Mouse (Mus musculus) liver, embryonic 13.5 days (tissue): ENCODE measurements around the gene Mcam. TPM values are rescaled to one million over a fixed set of nuclear protein-coding genes. Genes with fewer than 3 reads are reported as not detected.
A peak's percentile ranks its signal among the peaks of the same experiment; 100 is the strongest.

Experiments
- ATAC-seq: fragments of 200-750 bp; cut with Nextera tagmentation; 2 replicates; pipeline ENCODE4 v1.8.0; 2017; ENCODE audit warnings: low read depth, mild to moderate bottlenecking, moderate number of reproducible peaks, moderate library complexity
- DNase-seq: peaks from one replicate; pipeline ENCODE4 v3.0.0; 2022
- H3K27ac ChIP-seq: fragments of 300-500 bp; sonication (generic); 2 replicates; pipeline ENCODE4 v1.5.1; 2015; ENCODE audit warnings: moderate library complexity, mild to moderate bottlenecking, inconsistent platforms
- H3K27me3 ChIP-seq: fragments of 300-500 bp; sonication (generic); 2 replicates; pipeline ENCODE4 v1.6.1; 2015; ENCODE audit warnings: mild to moderate bottlenecking, inconsistent platforms
- H3K36me3 ChIP-seq: fragments of 300-500 bp; sonication (generic); 2 replicates; pipeline ENCODE4 v1.6.1; 2015; ENCODE audit warnings: mild to moderate bottlenecking, inconsistent platforms
- H3K4me1 ChIP-seq: fragments of 300-500 bp; sonication (generic); replicated peaks from 2 replicates; pipeline ENCODE4 v1.6.1; 2015; ENCODE audit warnings: inconsistent platforms
- H3K4me2 ChIP-seq: fragments of 300-500 bp; sonication (generic); 2 replicates; pipeline ENCODE4 v1.6.1; 2015; ENCODE audit warnings: inconsistent platforms, mild to moderate bottlenecking, moderate library complexity
- H3K4me3 ChIP-seq: fragments of 300-500 bp; sonication (generic); replicated peaks from 2 replicates; pipeline ENCODE4 v1.5.1; 2015; ENCODE audit warnings: mild to moderate bottlenecking, inconsistent platforms
- H3K9ac ChIP-seq: fragments of 300-500 bp; sonication (generic); 2 replicates; pipeline ENCODE4 v1.6.1; 2015; ENCODE audit warnings: mild to moderate bottlenecking, inconsistent platforms
- H3K9me3 ChIP-seq: fragments of 300-500 bp; sonication (generic); replicated peaks from 2 replicates; pipeline ENCODE4 v1.6.1; 2016; ENCODE audit warnings: inconsistent platforms
- WGBS: fragments of 180-500 bp; shearing (Covaris S2); methylation state at CpG from one replicate; pipeline ENCODE4 v1.1.7; 2015; ENCODE audit not compliant: insufficient replicate concordance; 5-methylcytosine and 5-hydroxymethylcytosine counted together
- polyA plus RNA-seq: library from polyadenylated mRNA; unstranded; fragments of >200 nt; fragmentation: Nextera tagmentation; extraction: Ambion mirVana; gene quantifications from 2 replicates; pipeline ENCODE4 v1.2.1, GENCODE M21; 2015

The Mcam gene
- polyA plus RNA-seq, 1 experiment from 2014 or later, result 3.7 TPM

DNA sequence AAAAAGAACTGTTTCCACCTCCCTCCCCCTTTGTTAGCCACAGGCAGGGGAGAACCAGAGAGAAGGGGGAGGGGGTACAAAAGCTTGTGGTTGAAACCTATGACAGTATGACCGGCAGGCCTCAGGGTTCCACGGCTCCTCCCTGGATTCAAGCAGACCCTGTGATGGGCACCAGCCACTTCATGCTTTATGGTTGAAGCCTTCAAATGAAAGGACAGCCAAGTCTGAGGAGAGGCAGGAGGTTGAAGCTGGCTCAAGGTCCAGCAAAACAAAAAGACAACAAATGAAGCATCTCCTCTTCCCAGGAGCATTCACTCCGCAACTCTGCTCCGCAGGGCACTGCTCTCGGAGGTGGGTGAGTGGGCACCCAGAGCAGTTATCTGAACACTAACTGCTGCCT is 9.2 kb downstream of the Mcam start:
- no peak overlapping the region for H3K27ac ChIP-seq
- no peaks in the 10 kb centered on the region for H3K9me3 ChIP-seq
- H3K36me3 ChIP-seq, result peaks cover 45% of the 10 kb centered on the region
- no peak overlapping the region for H3K9ac ChIP-seq
- no peak for DNase-seq
- H3K4me1 ChIP-seq, result no peaks in the 10 kb centered on the region
- no peak overlapping the region for H3K4me3 ChIP-seq
- WGBS, result 86% methylated on average over 5 of the region's 5 CpGs
- ATAC-seq, result no peak
- H3K27me3 ChIP-seq, result peaks cover 4% of the 10 kb centered on the region; the same call in 1 of the 2 replicates
- H3K4me2 ChIP-seq, result no peak overlapping the region

DNA sequence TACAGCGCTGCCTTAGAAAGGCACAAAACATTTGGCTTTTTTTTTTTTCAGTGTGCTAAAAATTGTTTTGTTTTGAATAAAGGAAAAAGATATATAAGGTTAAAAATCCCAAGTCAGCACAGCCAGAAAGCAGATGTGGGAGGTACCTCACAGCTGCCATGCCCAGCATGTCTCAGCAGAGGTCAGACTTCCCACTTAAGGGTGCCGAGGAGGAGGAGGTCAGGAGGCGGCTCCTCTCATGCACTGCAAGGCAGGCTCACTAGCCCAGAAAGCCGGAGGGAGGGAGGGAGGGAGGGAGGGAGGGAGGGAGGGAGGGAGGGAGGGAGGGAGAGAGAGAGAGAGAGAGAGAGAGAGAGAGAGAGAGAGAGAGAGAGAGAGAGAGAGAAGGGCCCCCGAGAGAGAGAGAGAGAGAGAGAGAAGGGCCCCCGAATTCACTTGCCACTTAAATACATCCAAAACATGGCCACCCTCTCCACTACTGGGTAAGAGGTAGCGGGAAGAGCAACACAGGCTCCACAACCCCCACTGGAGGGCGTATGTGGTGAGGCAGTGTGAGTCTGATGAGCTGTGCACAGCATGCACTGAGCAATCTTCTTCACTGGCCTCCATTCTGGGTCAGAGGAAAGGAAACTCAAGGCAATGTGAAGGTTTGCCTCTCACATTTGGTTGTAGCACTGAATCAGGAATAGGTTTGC is 9.9 kb downstream of the Mcam start:
- peaks cover 49% of the 10 kb centered on the region for H3K36me3 ChIP-seq
- no peak for DNase-seq
- no peak for ATAC-seq
- no peak overlapping the region for H3K9ac ChIP-seq
- no peaks in the 10 kb centered on the region for H3K4me1 ChIP-seq
- 54% methylated on average over 7 of the region's 8 CpGs for WGBS
- peaks cover 1% of the 10 kb centered on the region; the same call in 1 of the 2 replicates for H3K27me3 ChIP-seq
- no peak overlapping the region for H3K4me2 ChIP-seq
- no peaks in the 10 kb centered on the region for H3K9me3 ChIP-seq
- H3K27ac ChIP-seq, result no peak overlapping the region
- no peak overlapping the region for H3K4me3 ChIP-seq

DNA sequence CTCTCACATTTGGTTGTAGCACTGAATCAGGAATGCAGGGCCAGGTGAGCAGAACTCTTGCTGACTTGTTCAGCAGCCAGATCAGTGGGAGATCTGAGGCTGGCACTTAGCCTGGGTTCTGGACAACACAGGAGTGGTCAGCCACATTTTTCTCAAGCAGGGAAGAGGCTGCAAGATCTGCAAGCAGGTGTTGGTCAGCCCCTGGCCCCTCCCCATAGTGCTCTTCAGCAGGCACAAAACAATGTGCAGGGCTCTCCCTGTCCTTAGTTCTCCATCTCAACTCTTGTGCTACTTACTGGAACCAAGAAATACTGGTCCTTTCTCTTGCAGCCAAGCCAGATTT is 10.4 kb downstream of the Mcam start:
- no peak overlapping the region for H3K27ac ChIP-seq
- no peaks in the 10 kb centered on the region for H3K27me3 ChIP-seq
- H3K9me3 ChIP-seq, result no peaks in the 10 kb centered on the region
- H3K9ac ChIP-seq, result no peak overlapping the region
- no peak overlapping the region for H3K4me2 ChIP-seq
- no peak for DNase-seq
- no peak overlapping the region for H3K4me3 ChIP-seq
- H3K36me3 ChIP-seq, result peaks cover 53% of the 10 kb centered on the region
- H3K4me1 ChIP-seq, result no peaks in the 10 kb centered on the region
- no peak for ATAC-seq

DNA sequence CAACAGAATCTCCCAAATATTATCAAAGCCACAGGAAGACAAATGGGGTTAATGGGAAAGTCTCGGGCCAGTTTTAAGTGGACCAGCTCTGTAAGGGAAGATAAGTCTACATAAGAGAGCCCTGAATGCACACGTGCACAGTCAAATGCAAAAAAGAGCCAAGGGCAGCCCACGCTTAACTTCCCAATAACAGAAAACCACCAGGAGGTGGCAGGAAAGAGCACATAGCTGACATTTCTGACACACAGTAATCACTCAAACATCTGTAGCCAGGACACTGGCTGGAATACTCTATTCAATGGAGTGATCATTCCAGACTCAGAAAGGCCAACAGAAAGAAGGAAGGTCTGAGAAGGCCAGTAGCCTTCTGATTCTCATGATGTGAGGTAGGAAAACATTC is 13.0 kb downstream of the Mcam start:
- Histone ChIP-seq H3K27ac (no peak overlapping the region), H3K4me2 (no peak overlapping the region), H3K4me3 (no peak overlapping the region), H3K4me1 (no peaks in the 10 kb centered on the region), H3K36me3 (peaks cover 69% of the 10 kb centered on the region), H3K9me3 (no peaks in the 10 kb centered on the region), H3K9ac (no peak overlapping the region), H3K27me3 (no peaks in the 10 kb centered on the region)
- 59% methylated on average over 3 of the region's 3 CpGs for WGBS
- ATAC-seq (no peak), DNase-seq (no peak)

DNA sequence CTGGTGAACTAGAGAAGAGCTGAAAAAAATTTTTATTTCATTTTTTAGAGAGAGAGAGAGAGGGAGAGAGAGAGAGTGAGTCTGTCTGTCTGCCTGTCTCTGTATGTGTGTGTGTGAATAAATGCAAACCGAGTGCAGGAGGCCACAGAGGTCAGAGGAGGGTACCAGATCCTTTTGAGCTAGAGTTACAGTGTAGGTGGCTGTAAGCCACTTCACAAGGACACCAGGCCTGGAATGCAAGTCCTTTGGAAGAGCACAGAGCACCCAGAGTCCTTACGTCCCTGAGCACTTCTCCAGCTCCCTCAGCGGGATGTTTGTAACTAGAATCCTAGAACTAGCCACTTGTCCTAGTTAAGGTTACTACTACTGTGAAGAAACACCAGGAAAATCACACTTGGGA is 25.6 kb downstream of the Mcam start:
- no peak overlapping the region for H3K4me2 ChIP-seq
- H3K4me1 ChIP-seq, result no peaks in the 10 kb centered on the region
- no peaks in the 10 kb centered on the region for H3K9me3 ChIP-seq
- no peak for ATAC-seq
- no peak overlapping the region for H3K9ac ChIP-seq
- 83% methylated on average over 3 of the region's 3 CpGs for WGBS
- no peaks in the 10 kb centered on the region for H3K27me3 ChIP-seq
- H3K27ac ChIP-seq, result no peak overlapping the region
- peaks cover 85% of the 10 kb centered on the region for H3K36me3 ChIP-seq
- H3K4me3 ChIP-seq, result no peak overlapping the region
- DNase-seq, result no peak

DNA sequence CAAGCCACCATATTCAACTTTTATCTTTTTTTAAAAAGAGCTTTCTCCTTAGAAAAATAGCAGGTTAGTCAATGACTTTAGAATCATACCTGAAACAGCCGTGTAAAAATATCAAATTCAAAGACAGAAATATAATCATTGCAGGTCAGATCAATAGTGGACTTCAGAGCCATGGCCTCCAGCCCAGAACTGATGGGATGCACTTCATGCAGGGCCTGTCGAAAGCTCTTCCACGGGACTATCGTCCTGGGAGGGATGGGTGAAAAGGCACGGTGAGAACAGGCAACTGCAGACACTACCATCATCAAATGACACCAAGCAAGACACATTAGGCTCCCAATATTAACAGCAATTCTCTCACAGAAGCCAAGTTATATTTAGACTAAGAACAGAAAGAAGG is 34.7 kb downstream of the Mcam start:
- Histone ChIP-seq H3K4me2 (no peak overlapping the region), H3K4me3 (no peak overlapping the region), H3K27me3 (no peaks in the 10 kb centered on the region), H3K9ac (no peak overlapping the region), H3K9me3 (no peaks in the 10 kb centered on the region), H3K36me3 (peaks cover 58% of the 10 kb centered on the region), H3K4me1 (peaks cover 17% of the 10 kb centered on the region; the same call in 1 of the 2 replicates), H3K27ac (no peak overlapping the region)
- DNase-seq (no peak), ATAC-seq (no peak)
- 52% methylated on average over 5 of the region's 5 CpGs for WGBS

DNA sequence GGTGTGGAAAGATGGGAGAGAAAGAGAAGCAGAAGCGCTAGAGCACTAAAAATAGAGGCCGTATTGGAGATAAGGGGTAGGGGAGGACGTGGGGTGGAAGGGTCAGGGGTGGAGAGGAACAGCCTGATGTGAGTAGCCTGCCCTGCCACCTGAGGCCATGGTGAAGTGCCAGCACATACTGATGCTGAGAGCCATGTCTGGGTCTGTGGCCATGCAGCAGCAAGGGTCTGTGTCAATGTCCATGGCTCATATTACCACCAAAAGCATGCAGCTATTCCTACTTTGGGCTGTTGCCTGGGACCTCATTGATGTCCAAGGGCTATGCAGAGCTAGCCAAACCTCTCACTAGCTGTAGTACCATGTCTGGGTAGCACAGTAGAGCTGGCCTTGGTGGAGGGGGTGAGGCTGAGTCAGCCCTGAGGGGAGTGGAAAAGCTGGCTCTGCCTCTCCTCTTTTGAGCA is 36.5 kb downstream of the Mcam start:
- Histone ChIP-seq H3K4me3 (no peak overlapping the region), H3K4me1 (peaks cover 24% of the 10 kb centered on the region), H3K9ac (no peak overlapping the region), H3K36me3 (peaks cover 42% of the 10 kb centered on the region), H3K27ac (no peak overlapping the region), H3K27me3 (no peaks in the 10 kb centered on the region), H3K4me2 (no peak overlapping the region), H3K9me3 (no peaks in the 10 kb centered on the region)
- no peak for ATAC-seq
- WGBS, result 27% methylated on average over 3 of the region's 3 CpGs
- DNase-seq, result no peak

DNA sequence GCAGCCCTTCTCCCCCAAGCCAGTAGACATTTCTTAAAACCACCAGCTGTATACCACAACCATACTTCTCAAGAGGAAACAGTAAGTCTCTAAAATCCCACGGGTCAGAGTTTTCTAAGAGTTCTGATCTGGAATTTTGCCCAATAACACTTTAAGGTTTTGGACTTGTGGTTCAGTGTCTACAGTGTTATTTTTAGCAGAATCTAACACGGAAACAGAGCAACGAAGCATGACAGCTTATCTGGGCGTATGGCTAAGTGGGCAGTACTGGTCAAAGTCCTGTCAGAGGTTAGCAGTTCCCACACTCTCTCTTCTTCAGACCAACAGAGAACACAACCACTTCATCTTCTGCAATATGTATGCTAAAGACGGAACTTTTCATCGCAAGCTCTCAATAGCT is 41.3 kb downstream of the Mcam start:
- WGBS, result 16% methylated on average over 6 of the region's 6 CpGs
- H3K4me3 ChIP-seq, result no peak overlapping the region
- no peak overlapping the region for H3K27ac ChIP-seq
- H3K27me3 ChIP-seq, result no peaks in the 10 kb centered on the region
- H3K4me1 ChIP-seq, result peaks cover 35% of the 10 kb centered on the region
- H3K4me2 ChIP-seq, result 0 out of 2 replicates have a peak overlapping the region, but pooled peaks have one; percentile 8
- no peak overlapping the region for H3K9ac ChIP-seq
- ATAC-seq (no peak), DNase-seq (no peak)
- H3K36me3 ChIP-seq, result peaks cover 35% of the 10 kb centered on the region
- H3K9me3 ChIP-seq, result no peaks in the 10 kb centered on the region

DNA sequence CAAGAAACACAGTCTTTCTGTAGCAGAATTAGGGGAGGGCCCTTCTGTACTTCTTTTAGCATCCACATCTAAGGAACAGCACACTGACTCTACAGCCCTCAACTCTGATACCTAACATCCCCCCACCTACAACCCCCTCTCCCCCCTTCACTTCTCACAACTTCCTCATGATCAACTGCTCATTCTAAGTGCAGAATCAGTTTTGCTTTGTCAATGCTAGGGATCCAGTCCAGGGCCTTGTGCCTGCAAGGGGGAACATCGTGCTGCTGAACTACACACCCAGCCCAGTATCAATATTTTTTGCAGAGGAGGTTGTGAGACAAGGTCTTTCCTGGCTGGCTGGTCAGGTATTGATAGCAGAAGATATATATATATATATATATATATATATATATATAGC is 41.7 kb downstream of the Mcam start:
- Histone ChIP-seq H3K4me1 (peaks cover 31% of the 10 kb centered on the region), H3K4me2 (0 out of 2 replicates have a peak overlapping the region, but pooled peaks have one; percentile 8), H3K36me3 (peaks cover 31% of the 10 kb centered on the region), H3K9ac (no peak overlapping the region), H3K27ac (no peak overlapping the region), H3K27me3 (no peaks in the 10 kb centered on the region), H3K4me3 (no peak overlapping the region), H3K9me3 (no peaks in the 10 kb centered on the region)
- DNase-seq (no peak), ATAC-seq (no peak)
- 10% methylated on average over 1 of the region's 1 CpGs for WGBS

DNA sequence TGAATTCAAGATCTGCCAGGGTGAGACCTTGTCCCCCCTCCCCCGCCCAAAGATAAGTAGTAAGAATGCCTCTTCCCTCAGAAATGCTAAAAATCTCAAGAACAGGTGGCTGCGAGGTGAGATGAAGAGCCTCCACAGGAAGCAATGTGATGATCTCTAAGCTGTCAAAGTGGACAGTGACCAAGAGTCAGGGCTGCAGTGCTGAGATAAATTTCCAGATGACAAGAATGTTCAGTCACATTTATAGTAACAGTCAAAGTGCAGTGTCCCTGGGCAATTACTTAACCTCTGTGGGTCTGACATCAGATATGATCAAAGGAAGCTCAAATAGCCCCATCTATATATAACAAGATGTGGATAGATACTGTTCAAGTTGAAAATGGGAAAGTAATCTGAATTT is 43.1 kb downstream of the Mcam start:
- 23% methylated on average over 2 of the region's 2 CpGs for WGBS
- Histone ChIP-seq H3K27ac (no peak overlapping the region), H3K9ac (no peak overlapping the region), H3K4me3 (no peak overlapping the region), H3K4me1 (peaks cover 39% of the 10 kb centered on the region), H3K4me2 (no peak overlapping the region), H3K9me3 (no peaks in the 10 kb centered on the region), H3K27me3 (no peaks in the 10 kb centered on the region), H3K36me3 (peaks cover 18% of the 10 kb centered on the region; the same call in 1 of the 2 replicates)
- no peak for ATAC-seq
- DNase-seq, result no peak

DNA sequence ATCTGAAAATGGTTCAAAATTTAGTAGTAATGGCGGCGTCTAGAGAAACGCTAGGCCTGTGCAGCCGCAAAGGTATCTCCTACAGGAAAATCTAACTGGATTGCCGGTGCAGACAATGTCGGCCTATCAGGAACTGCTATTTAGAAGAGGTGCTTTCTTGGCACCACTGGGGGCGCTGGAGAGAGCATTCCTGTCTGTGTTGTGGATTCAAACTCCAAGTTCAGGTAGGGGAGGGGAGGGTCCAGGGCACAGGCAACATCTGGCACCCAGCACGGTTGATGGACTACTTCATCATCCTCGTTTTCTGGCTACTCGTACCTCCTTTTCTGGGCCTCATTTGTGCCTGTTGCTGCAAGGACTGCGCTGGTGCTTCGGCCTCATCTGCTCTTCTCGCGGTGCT is 44.1 kb downstream of the Mcam start:
- peaks cover 11% of the 10 kb centered on the region; the same call in 1 of the 2 replicates for H3K36me3 ChIP-seq
- no peaks in the 10 kb centered on the region for H3K27me3 ChIP-seq
- H3K4me3 ChIP-seq, result no peak overlapping the region
- WGBS, result 80% methylated on average over 14 of the region's 14 CpGs
- no peak overlapping the region for H3K27ac ChIP-seq
- DNase-seq (peak; percentile 15), ATAC-seq (no peak)
- H3K9ac ChIP-seq, result no peak overlapping the region
- H3K4me2 ChIP-seq, result no peak overlapping the region
- H3K9me3 ChIP-seq, result no peaks in the 10 kb centered on the region
- peaks cover 39% of the 10 kb centered on the region for H3K4me1 ChIP-seq

DNA sequence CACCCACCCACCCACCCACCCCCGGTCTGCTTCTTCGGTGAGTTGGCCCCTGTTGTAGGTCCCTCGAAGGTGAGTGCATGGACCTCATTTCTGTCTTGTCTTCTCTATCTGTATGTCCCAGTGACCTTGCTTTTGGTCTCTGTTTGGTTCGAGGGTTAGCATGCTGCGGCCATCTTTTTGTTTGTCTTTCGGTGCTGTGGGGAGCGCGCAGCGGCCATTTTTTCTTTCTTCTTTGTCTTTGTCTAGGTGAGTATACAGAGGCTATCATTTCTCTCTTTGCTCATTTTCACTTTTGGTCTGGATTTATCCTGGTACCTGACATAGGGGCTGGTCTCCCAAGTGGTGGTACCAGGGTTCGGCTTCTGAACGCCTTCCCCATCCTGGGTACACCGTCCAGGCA is 44.5 kb downstream of the Mcam start:
- Histone ChIP-seq H3K4me1 (peaks cover 39% of the 10 kb centered on the region), H3K9me3 (no peaks in the 10 kb centered on the region), H3K27me3 (no peaks in the 10 kb centered on the region), H3K27ac (no peak overlapping the region), H3K4me2 (no peak overlapping the region), H3K36me3 (peaks cover 11% of the 10 kb centered on the region; the same call in 1 of the 2 replicates), H3K9ac (no peak overlapping the region), H3K4me3 (no peak overlapping the region)
- ATAC-seq (no peak), DNase-seq (no peak)
- 85% methylated on average over 12 of the region's 12 CpGs for WGBS
